40 mouse cellular contexts compared by ENCODE assay signal in the genomic region with DNA sequence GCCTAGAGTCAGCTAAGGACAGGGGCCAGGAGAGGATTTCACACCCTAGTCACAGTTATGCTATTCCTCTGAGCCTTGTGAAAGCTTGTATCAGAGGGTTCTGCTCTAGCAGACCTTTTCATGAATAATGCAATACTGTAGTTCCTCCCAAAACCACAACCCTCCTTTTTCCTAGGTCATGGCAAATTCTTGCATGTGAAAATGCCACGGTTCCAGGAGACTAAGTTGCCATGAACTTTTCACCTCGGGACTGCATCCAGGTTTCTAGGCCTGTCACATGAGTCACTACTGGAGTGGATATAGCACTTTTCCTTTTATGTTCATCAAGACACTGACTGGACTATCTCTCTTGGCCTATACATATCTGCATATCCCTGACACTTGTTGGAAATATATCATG. TPM values are rescaled to one million over a fixed set of nuclear protein-coding genes. Genes with fewer than 3 reads are reported as not detected.
A peak's percentile ranks its signal among the peaks of the same experiment; 100 is the strongest.
DNase-seq lines count a peak whose midpoint lies in the region.
"Had no signal": no experiment of that assay in that cellular context is flagged by ENCODE, and none has a peak within 500 bp of the region (broad histone marks: within the 10 kb centered on the region; RNA-seq: fewer than 3 reads in every experiment).

No protein-coding gene starts in this region.

- intact Hi-C loops in heart, postnatal 10 days (cut with DNase I) = no loop called here

- no peaks in the 10 kb centered on the region for H3K27me3 ChIP-seq in heart, embryonic 10.5 days (ENCODE audit: insufficient read depth, poor library complexity, severe bottlenecking)
- H3K27me3 ChIP-seq: embryonic facial prominence, embryonic 13.5 days; forebrain, embryonic 12.5 days; heart, embryonic 13.5 days; intestine, embryonic 15.5 days; midbrain, embryonic 13.5 days had no signal

- H3K9me3 ChIP-seq in heart, embryonic 10.5 days = no peaks in the 10 kb centered on the region
- H3K9me3 ChIP-seq: embryonic facial prominence, embryonic 13.5 days; forebrain, embryonic 12.5 days; intestine, embryonic 15.5 days; midbrain, embryonic 13.5 days had no signal

- H3K4me1 ChIP-seq in heart, embryonic 10.5 days = no peaks in the 10 kb centered on the region
- H3K4me1 ChIP-seq: embryonic facial prominence, embryonic 13.5 days; forebrain, embryonic 12.5 days; heart, embryonic 13.5 days; intestine, embryonic 15.5 days; midbrain, embryonic 13.5 days had no signal

- peak; percentile 2 to 7 for DNase-seq in heart, postnatal 10 days
- no peak for DNase-seq in heart, embryonic 10.5 days (ENCODE audit: low spot score)
- peak; percentile 79 for DNase-seq in Muller cell, postnatal 12 days (ENCODE audit: inconsistent ontology term)
- DNase-seq in adrenal gland, postnatal 10 days = peak; percentile 27
- DNase-seq in fibroblast of lung, adult 2 months (ENCODE audit: low read depth) = peak; percentile 72
- no peak for DNase-seq in cerebellum, postnatal 14 days
- no peak for DNase-seq in right cerebral cortex, postnatal 10 days (ENCODE audit: low spot score in 2 of 2)
- DNase-seq: cerebellum, adult 9-10 months; gastrocnemius, postnatal 36 days; heart, adult 18-20 months; heart, postnatal 14 days; kidney, adult 2 months; kidney, postnatal 36 days; left cerebral cortex, postnatal 4 days; lung, adult 2 months; lung, postnatal 10 days; right cerebral cortex, postnatal 14 days; thymus, postnatal 4 days had no signal

- 71% methylated on average over 2 of the region's 2 CpGs for WGBS in heart, embryonic 10.5 days

- H3K27ac ChIP-seq in heart, embryonic 10.5 days = no peak overlapping the region
- H3K27ac ChIP-seq: embryonic facial prominence, embryonic 13.5 days; forebrain, embryonic 12.5 days; heart, embryonic 13.5 days; intestine, embryonic 15.5 days; layer of hippocampus, adult 2 months; liver, embryonic 14.5 days; macrophage; midbrain, embryonic 13.5 days had no signal

- no peaks in the 10 kb centered on the region for H3K36me3 ChIP-seq in heart, embryonic 10.5 days
- H3K36me3 ChIP-seq: embryonic facial prominence, embryonic 13.5 days; forebrain, embryonic 12.5 days; heart, embryonic 13.5 days; intestine, embryonic 15.5 days; midbrain, embryonic 13.5 days had no signal

- H3K4me3 ChIP-seq in heart, embryonic 10.5 days = no peak overlapping the region
- H3K4me3 ChIP-seq: embryonic facial prominence, embryonic 13.5 days; erythroblast, embryonic 14.5 days; forebrain, embryonic 12.5 days; heart, embryonic 13.5 days; intestine, embryonic 15.5 days; layer of hippocampus, adult 2 months; midbrain, embryonic 13.5 days had no signal

RNA-seq across cellular contexts. Expression of a gene that starts 10.0 kb away (rescaled TPM):
- not detected for total RNA-seq in heart, postnatal 10 days (2021)
- polyA plus RNA-seq in heart, embryonic 10.5 days (2016; fragmentation: Nextera tagmentation; extraction: Ambion mirVana) = not detected in 2 replicates
- total RNA-seq in adrenal gland, postnatal 10 days (2021) = not detected
- total RNA-seq: gastrocnemius, postnatal 36 days; heart, adult 18-20 months; heart, postnatal 14 days; layer of hippocampus, adult 2 months; layer of hippocampus, postnatal 25 days; left cerebral cortex, adult 8-10 months; left cerebral cortex, postnatal 4 days; megakaryocyte-erythroid progenitor cell, adult 5-6 weeks; monocyte, adult 5-6 weeks had no signal
- polyA plus RNA-seq: CD4-positive, CD25-positive, alpha-beta regulatory T cell, adult 4 months; embryonic facial prominence, embryonic 13.5 days; erythroblast, embryonic 14.5 days; forebrain, embryonic 12.5 days; heart, embryonic 13.5 days; hindbrain, embryonic 11.5 days; hindbrain, embryonic 16.5 days; intestine, embryonic 15.5 days; kidney, adult 2 months; kidney, embryonic 16.5 days; liver, embryonic 14.5 days; lung, adult 2 months; macrophage; midbrain, embryonic 13.5 days; neural tube, embryonic 14.5 days; small intestine, adult 2 months; stomach, embryonic 14.5 days; testis, adult 2 months; thymus, postnatal 0 days had no signal

RNA-seq across cellular contexts. Expression of a gene that starts 38.7 kb away (rescaled TPM):
- total RNA-seq in heart, postnatal 10 days (2021) = not detected
- polyA plus RNA-seq in heart, embryonic 10.5 days (2016; fragmentation: Nextera tagmentation; extraction: Ambion mirVana) = not detected in 2 replicates
- not detected for total RNA-seq in adrenal gland, postnatal 10 days (2021)
- total RNA-seq: gastrocnemius, postnatal 36 days; heart, adult 18-20 months; heart, postnatal 14 days; layer of hippocampus, adult 2 months; layer of hippocampus, postnatal 25 days; left cerebral cortex, adult 8-10 months; left cerebral cortex, postnatal 4 days; megakaryocyte-erythroid progenitor cell, adult 5-6 weeks; monocyte, adult 5-6 weeks had no signal
- polyA plus RNA-seq: CD4-positive, CD25-positive, alpha-beta regulatory T cell, adult 4 months; embryonic facial prominence, embryonic 13.5 days; erythroblast, embryonic 14.5 days; forebrain, embryonic 12.5 days; heart, embryonic 13.5 days; hindbrain, embryonic 11.5 days; hindbrain, embryonic 16.5 days; intestine, embryonic 15.5 days; kidney, adult 2 months; kidney, embryonic 16.5 days; lung, adult 2 months; macrophage; midbrain, embryonic 13.5 days; neural tube, embryonic 14.5 days; small intestine, adult 2 months; stomach, embryonic 14.5 days; testis, adult 2 months; thymus, postnatal 0 days had no signal

Comparison
In these comparisons a context has a peak if more than half of its experiments do, and no peak if none do; other contexts are left out.
1. DNase-seq: peak in heart, postnatal 10 days (2 of 2), Muller cell, postnatal 12 days (single experiment), adrenal gland, postnatal 10 days (single experiment) and fibroblast of lung, adult 2 months (single experiment); none in heart, embryonic 10.5 days (single experiment), cerebellum, postnatal 14 days (0 of 2) and right cerebral cortex, postnatal 10 days (0 of 2).